Mouse (Mus musculus): ENCODE measurements at regions not wholly inside any gene's neighbourhood (a gene's known extent, or its start where the extent isn't known, plus 50 kb on each side); places are given as distances from the start of the nearest gene placed in this dataset.

- Histone ChIP-seq H3K4me2 (replicated peaks) (peak overlapping the region; percentile 49), H3K36me3 (no peaks in the 10 kb centered on the region), H3K27ac (no peak overlapping the region), H3K4me3 (peak overlapping the region; percentile 22), H3K9me3 (no peaks in the 10 kb centered on the region), H3K27me3 (peaks cover 88% of the 10 kb centered on the region), H3K9ac (no peak overlapping the region), H3K4me1 (peaks cover 31% of the 10 kb centered on the region)
- WGBS = 4% methylated on average over 20 of the region's 20 CpGs
- ATAC-seq (ENCODE audit: low FRiP score, low read depth) = no peak
These were observed 317.5 kb downstream of the Parp8 start for GRCm38 (mm10) chr13:116707621-116708455.

GRCm38 (mm10) chr13:116706401-116707330 is 318.7 kb downstream of the Parp8 start:
- H3K4me2 ChIP-seq (replicated peaks) = no peak overlapping the region
- no peaks in the 10 kb centered on the region for H3K36me3 ChIP-seq
- ATAC-seq (ENCODE audit: low FRiP score, low read depth) = no peak
- H3K27ac ChIP-seq = no peak overlapping the region
- WGBS = 4% methylated on average over 18 of the region's 18 CpGs
- no peak overlapping the region for H3K9ac ChIP-seq
- no peak overlapping the region for H3K4me3 ChIP-seq
- peaks cover 82% of the 10 kb centered on the region for H3K27me3 ChIP-seq
- no peaks in the 10 kb centered on the region for H3K9me3 ChIP-seq
- peaks cover 27% of the 10 kb centered on the region for H3K4me1 ChIP-seq

- H3K27ac ChIP-seq = no peak overlapping the region
- H3K4me1 ChIP-seq = peaks cover 18% of the 10 kb centered on the region
- H3K4me2 ChIP-seq (replicated peaks) = peak overlapping the region; percentile 63
- WGBS = under 1% methylated on average over 39 of the region's 39 CpGs
- peaks cover 74% of the 10 kb centered on the region for H3K27me3 ChIP-seq
- peak; percentile 68 for ATAC-seq (ENCODE audit: low FRiP score, low read depth)
- no peaks in the 10 kb centered on the region for H3K36me3 ChIP-seq
- H3K4me3 ChIP-seq = peak overlapping the region; percentile 38
- no peaks in the 10 kb centered on the region for H3K9me3 ChIP-seq
- peak overlapping the region; percentile 31; the same call in 1 of the 2 replicates for H3K9ac ChIP-seq
These were observed 319.5 kb downstream of the Parp8 start for GRCm38 (mm10) chr13:116705611-116706386.

GRCm38 (mm10) chr13:116688714-116689113 is 336.6 kb downstream of the Parp8 start:
- H3K4me2 ChIP-seq (replicated peaks) = no peak overlapping the region
- no peaks in the 10 kb centered on the region; the same call in 1 of the 2 replicates for H3K9me3 ChIP-seq
- no peaks in the 10 kb centered on the region for H3K27me3 ChIP-seq
- H3K4me1 ChIP-seq = no peaks in the 10 kb centered on the region
- H3K36me3 ChIP-seq = no peaks in the 10 kb centered on the region
- no peak overlapping the region for H3K27ac ChIP-seq
- H3K4me3 ChIP-seq = no peak overlapping the region
- ATAC-seq (ENCODE audit: low FRiP score, low read depth) = no peak
- no peak overlapping the region for H3K9ac ChIP-seq
